Mouse (Mus musculus) forebrain, embryonic 11.5 days (tissue): ENCODE results near the gene Hcar2. TPM values are rescaled to one million over a fixed set of nuclear protein-coding genes. Genes with fewer than 3 reads are reported as not detected.

Experiments used
- ATAC-seq: fragments of 200-750 bp; cut with Nextera tagmentation; replicated peaks from 2 replicates; pipeline ENCODE4 v1.8.0; 2017; ENCODE audit warnings: moderate TSS enrichment; ENCODE audit not compliant: low FRiP score
- DNase-seq: peaks from one replicate; pipeline ENCODE4 v3.0.0-alpha.2; 2017; ENCODE audit warnings: low spot score
- H3K27ac ChIP-seq: fragments of 300-500 bp; sonication (generic); 2 replicates; pipeline ENCODE4 v1.5.1; 2014; ENCODE audit warnings: low read depth, low read length
- H3K27me3 ChIP-seq: fragments of 300-500 bp; sonication (generic); 2 replicates; pipeline ENCODE4 v1.6.1; 2014; ENCODE audit warnings: mild to moderate bottlenecking, low read length, mixed read lengths; ENCODE audit not compliant: control insufficient read depth, insufficient read depth
- H3K36me3 ChIP-seq: fragments of 300-500 bp; sonication (generic); 2 replicates; pipeline ENCODE4 v1.6.1; 2014; ENCODE audit warnings: mild to moderate bottlenecking, low read length, moderate library complexity, mixed read lengths; ENCODE audit not compliant: control insufficient read depth, insufficient read depth
- H3K4me1 ChIP-seq: fragments of 300-500 bp; sonication (generic); replicated peaks from 2 replicates; pipeline ENCODE4 v1.6.1; 2014; ENCODE audit warnings: low read length, mixed read lengths; ENCODE audit not compliant: control insufficient read depth, insufficient read depth
- H3K4me2 ChIP-seq: fragments of 300-500 bp; sonication (generic); 2 replicates; pipeline ENCODE4 v1.6.1; 2014; ENCODE audit warnings: low read depth, mild to moderate bottlenecking, low read length, moderate library complexity, mixed read lengths; ENCODE audit not compliant: severe bottlenecking
- H3K4me3 ChIP-seq: fragments of 300-500 bp; sonication (generic); 2 replicates; pipeline ENCODE4 v1.5.1; 2014; ENCODE audit warnings: low read depth, low read length
- H3K9ac ChIP-seq: fragments of 300-500 bp; sonication (generic); 2 replicates; pipeline ENCODE4 v1.6.1; 2014; ENCODE audit warnings: low read length
- H3K9me3 ChIP-seq: fragments of 300-500 bp; sonication (generic); 2 replicates; pipeline ENCODE4 v1.6.1; 2016; ENCODE audit warnings: low read length, mixed read lengths; ENCODE audit not compliant: control insufficient read depth
- WGBS: fragments of 180-500 bp; shearing (Covaris S2); extraction: QIAGEN DNeasy Blood & Tissue Kit; methylation state at CpG from one replicate; pipeline ENCODE4 v1.1.7; 2014; 5-methylcytosine and 5-hydroxymethylcytosine counted together
- polyA plus RNA-seq: library from polyadenylated mRNA; unstranded; fragments of >200 nt; fragmentation: Nextera tagmentation; extraction: Ambion mirVana; gene quantifications from 2 replicates; pipeline ENCODE4 v1.2.1, GENCODE M21; 2014

The Hcar2 gene
- polyA plus RNA-seq, 1 experiment from 2014 or later: not detected

DNA sequence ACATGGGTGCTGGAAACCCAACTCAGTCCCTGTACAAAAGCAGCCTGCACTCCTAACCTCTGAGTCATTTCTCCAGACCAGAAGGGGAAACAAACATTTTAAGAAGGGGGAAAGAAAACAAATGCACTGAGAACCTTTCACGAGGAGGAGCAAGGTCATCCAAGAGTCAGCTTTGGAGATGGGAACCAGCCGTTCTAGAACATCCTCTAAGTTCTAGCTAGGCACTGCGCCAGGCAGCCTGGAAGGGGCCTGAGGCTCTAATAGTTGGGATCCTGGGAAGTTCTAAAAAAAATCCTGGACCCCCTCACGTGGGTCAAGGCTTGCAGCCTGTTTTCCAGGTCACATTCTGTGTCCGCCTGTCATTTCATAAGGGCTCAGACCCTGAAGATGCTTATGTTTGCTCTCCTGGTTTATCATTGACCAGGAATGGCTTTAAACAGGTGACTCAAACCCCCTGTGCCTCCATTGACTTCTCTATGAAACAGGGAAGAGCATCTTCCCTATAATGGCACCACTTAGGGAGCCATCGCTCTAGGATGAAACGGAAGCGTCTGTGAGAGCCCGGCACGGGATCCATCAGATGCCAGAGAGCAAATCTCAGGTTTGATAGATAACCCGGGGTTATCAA, 11.3 kb downstream of the Hcar2 start:
- no peaks in the 10 kb centered on the region for H3K4me1 ChIP-seq
- no peak overlapping the region for H3K4me2 ChIP-seq
- no peaks in the 10 kb centered on the region for H3K27me3 ChIP-seq
- no peak overlapping the region for H3K9ac ChIP-seq
- ATAC-seq (no peak), DNase-seq (no peak)
- no peaks in the 10 kb centered on the region for H3K36me3 ChIP-seq
- no peak overlapping the region for H3K27ac ChIP-seq
- H3K4me3 ChIP-seq: no peak overlapping the region
- 90% methylated on average over 11 of the region's 11 CpGs for WGBS
- no peaks in the 10 kb centered on the region for H3K9me3 ChIP-seq

DNA sequence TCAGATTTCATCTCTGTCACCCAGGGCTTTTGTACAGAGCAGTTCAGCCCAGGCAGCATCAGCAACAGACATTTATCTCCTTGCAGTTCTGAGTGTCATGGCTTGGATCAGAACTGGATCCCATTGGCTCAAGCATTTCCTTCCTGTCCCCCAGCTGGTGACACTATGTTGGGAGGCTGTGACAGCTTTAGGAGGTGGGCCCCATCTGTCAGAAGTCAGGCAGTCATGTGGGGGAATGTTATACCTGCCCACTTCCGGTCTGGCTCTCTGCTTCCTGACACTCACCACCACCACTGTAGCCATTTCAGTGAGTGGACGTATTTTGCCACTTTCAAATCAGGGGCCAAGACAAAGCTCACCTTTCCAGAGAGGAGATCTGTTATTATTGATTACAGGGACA, 13.9 kb downstream of the Hcar2 start:
- H3K27me3 ChIP-seq: no peaks in the 10 kb centered on the region
- no peak for DNase-seq
- H3K9me3 ChIP-seq: no peaks in the 10 kb centered on the region
- no peaks in the 10 kb centered on the region for H3K36me3 ChIP-seq
- H3K9ac ChIP-seq: no peak overlapping the region
- no peak for ATAC-seq
- H3K4me1 ChIP-seq: no peaks in the 10 kb centered on the region
- H3K4me3 ChIP-seq: no peak overlapping the region
- no peak overlapping the region for H3K4me2 ChIP-seq
- 72% methylated on average over 2 of the region's 2 CpGs for WGBS
- no peak overlapping the region for H3K27ac ChIP-seq

DNA sequence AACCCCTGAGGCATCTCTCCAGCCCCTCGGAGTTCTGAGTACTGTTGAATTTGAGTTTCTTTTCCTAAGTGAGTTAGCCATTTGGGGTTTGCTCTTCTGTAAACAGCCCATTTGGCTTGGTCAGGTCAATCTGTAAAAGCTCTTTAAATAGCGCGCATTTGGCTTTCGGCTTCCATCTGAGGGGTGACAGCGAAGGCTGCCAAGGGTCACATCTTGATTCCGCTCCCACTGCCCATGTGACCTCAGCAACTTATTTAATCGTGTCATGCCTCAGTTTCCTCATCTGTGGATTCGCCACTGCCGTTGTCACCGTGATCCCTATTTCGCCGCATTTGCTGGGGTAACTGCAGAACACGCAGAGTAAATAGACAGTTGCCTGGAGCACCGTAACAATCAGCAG, 21.0 kb downstream of the Hcar2 start:
- Histone ChIP-seq H3K9ac (no peak overlapping the region), H3K36me3 (no peaks in the 10 kb centered on the region), H3K9me3 (no peaks in the 10 kb centered on the region), H3K27me3 (no peaks in the 10 kb centered on the region), H3K4me1 (no peaks in the 10 kb centered on the region), H3K4me3 (no peak overlapping the region), H3K4me2 (no peak overlapping the region), H3K27ac (no peak overlapping the region)
- WGBS: 94% methylated on average over 14 of the region's 14 CpGs
- ATAC-seq (no peak), DNase-seq (no peak)

DNA sequence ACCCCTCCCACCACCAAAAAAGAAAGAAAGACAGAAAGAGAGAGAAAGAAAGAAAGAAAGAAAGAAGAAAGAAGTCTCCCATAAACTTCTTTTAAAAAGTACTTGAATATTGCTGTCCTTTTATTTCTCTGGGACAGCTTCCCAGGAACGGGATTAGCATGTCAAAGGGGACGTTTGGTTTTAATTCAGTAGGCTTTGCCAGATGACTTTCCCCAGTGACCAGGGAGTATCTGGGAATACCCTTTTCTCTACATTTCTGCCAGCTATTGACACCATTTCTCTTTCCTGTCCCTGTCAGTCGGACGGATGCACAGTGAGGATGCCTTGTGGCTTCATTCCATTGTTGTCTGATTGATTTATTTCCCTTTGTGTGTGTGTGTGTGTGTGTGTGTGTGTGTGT, 21.5 kb downstream of the Hcar2 start:
- H3K9me3 ChIP-seq: no peaks in the 10 kb centered on the region
- DNase-seq (no peak), ATAC-seq (no peak)
- no peak overlapping the region for H3K4me3 ChIP-seq
- H3K9ac ChIP-seq: no peak overlapping the region
- H3K4me1 ChIP-seq: no peaks in the 10 kb centered on the region
- 60% methylated on average over 4 of the region's 4 CpGs for WGBS
- H3K27me3 ChIP-seq: no peaks in the 10 kb centered on the region
- H3K27ac ChIP-seq: no peak overlapping the region
- H3K36me3 ChIP-seq: no peaks in the 10 kb centered on the region
- no peak overlapping the region for H3K4me2 ChIP-seq

DNA sequence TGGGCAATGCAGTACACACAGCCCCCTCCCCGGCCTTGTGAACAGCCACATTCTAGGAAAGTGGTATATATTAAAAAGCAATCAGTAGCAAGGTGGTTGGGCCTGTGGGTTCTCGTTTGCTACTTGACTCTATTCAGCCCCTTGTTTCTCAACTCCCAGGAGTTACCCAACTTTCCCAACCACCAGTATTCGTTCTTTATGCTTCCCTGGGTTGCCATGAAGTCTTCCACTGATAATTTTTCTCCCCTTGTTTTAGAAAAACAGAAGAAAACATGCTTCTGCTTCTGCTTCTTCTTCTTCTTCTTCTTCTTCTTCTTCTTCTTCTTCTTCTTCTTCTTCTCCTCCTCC, 22.4 kb downstream of the Hcar2 start:
- Histone ChIP-seq H3K4me2 (no peak overlapping the region), H3K9me3 (no peaks in the 10 kb centered on the region), H3K9ac (no peak overlapping the region), H3K4me1 (no peaks in the 10 kb centered on the region), H3K36me3 (no peaks in the 10 kb centered on the region), H3K27me3 (no peaks in the 10 kb centered on the region), H3K4me3 (no peak overlapping the region), H3K27ac (no peak overlapping the region)
- WGBS: 81% methylated on average over 3 of the region's 3 CpGs
- ATAC-seq (no peak), DNase-seq (no peak)

DNA sequence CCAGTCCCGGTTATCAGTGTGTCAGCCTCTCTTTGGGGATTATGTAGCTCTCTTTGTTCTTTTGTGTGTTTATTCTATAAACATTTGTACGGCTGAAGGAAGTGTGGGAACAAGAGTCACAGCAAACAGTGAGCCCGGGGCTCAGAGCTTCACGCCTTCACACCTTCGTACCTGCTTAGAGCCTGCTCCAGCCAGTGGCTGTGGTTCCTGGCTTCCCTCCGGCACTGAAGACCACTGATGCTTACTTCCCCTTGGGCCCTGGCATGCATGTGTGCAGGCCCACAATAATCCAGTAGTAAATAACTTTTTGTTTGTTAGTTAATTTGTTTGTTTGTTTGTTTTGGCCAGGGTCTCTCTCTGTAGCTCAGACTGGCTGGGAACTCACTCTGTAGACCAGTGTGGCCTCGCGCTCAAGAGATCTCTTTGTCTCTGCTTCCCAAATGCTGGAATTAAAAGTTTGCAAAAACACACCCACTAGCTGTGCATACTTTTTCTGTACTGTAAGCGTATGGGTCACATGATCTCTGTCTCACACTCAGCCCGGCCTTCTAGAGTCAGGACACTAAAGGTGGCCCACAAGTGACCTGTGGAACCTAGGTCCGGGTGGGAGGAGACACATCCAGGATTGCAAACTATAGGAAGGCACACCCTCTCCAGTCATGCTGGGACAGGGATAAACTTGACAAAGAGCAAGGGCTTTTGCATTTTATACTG, 22.9 kb downstream of the Hcar2 start:
- Histone ChIP-seq H3K27ac (no peak overlapping the region), H3K9me3 (no peaks in the 10 kb centered on the region), H3K4me2 (no peak overlapping the region), H3K36me3 (no peaks in the 10 kb centered on the region), H3K9ac (no peak overlapping the region), H3K27me3 (no peaks in the 10 kb centered on the region), H3K4me1 (no peaks in the 10 kb centered on the region), H3K4me3 (no peak overlapping the region)
- ATAC-seq (no peak), DNase-seq (no peak)
- 72% methylated on average over 11 of the region's 11 CpGs for WGBS

DNA sequence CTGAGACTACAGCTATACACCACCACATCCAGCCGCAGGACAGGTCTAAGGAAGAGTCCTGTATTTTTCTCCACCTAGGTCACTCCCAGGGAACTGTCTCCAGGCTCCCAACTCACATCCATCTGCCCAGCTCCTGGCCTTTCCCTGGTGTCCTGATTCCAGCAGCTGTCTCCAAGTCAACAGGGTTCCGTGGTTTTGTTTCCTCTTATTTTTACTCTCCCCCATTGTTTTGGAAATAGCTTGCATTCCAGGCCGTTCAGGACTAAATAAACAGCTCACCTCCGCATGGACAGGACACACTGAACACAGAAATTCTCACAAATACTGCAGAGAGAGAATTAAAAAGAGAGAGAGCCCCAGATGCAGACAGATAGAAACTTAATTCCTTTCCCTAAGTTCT, 27.9 kb downstream of the Hcar2 start:
- H3K27me3 ChIP-seq: no peaks in the 10 kb centered on the region
- H3K9ac ChIP-seq: no peak overlapping the region
- DNase-seq (no peak), ATAC-seq (no peak)
- H3K27ac ChIP-seq: no peak overlapping the region
- H3K9me3 ChIP-seq: no peaks in the 10 kb centered on the region
- H3K4me2 ChIP-seq: no peak overlapping the region
- 51% methylated on average over 4 of the region's 4 CpGs for WGBS
- no peaks in the 10 kb centered on the region for H3K4me1 ChIP-seq
- no peaks in the 10 kb centered on the region for H3K36me3 ChIP-seq
- H3K4me3 ChIP-seq: no peak overlapping the region

DNA sequence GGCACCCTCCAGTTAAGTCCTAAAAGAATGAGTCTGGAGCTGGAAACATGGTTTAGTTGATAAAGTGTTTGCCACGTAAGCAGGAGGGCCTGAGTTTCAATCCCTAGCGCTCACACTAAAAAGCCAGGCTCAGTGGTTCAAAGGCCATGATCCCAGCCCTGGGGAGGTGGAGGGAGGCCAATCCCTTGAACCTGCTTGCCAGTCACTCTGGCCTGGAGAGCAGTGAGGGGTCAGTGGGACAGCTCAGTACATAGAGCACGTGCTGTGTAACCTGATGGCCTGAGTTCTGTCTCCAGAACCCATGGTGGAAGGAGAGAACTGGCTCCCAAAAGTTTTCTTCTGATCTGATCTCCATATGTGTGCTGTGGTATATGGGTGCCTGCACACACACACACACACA, 30.5 kb downstream of the Hcar2 start:
- no peak for ATAC-seq
- Histone ChIP-seq H3K27me3 (no peaks in the 10 kb centered on the region), H3K9ac (no peak overlapping the region), H3K36me3 (no peaks in the 10 kb centered on the region), H3K9me3 (no peaks in the 10 kb centered on the region), H3K4me3 (no peak overlapping the region), H3K4me2 (no peak overlapping the region), H3K4me1 (no peaks in the 10 kb centered on the region), H3K27ac (no peak overlapping the region)
- no peak for DNase-seq
- 75% methylated on average over 3 of the region's 3 CpGs for WGBS

DNA sequence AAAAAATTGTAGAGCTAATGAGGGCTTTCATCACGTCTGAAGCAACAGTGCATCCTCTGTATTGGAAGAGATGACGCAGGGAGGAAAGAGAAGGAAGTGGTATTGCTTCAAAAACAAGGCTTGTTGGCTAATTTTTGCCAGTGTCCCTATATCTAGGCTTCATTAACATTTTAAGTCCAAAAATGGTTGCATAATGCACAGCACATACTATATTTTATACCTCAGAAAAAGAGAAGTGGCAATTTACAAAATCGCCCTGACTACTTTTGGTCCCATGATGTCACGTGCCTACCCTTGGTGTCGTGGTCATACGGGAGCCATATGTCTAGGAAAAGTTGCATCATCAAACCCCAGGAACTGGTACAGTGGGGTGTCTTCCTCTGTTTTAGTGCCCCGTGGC, 33.0 kb downstream of the Hcar2 start:
- no peak overlapping the region for H3K4me2 ChIP-seq
- no peak overlapping the region for H3K4me3 ChIP-seq
- WGBS: 93% methylated on average over 7 of the region's 7 CpGs
- no peaks in the 10 kb centered on the region for H3K9me3 ChIP-seq
- no peaks in the 10 kb centered on the region for H3K27me3 ChIP-seq
- no peak overlapping the region for H3K9ac ChIP-seq
- no peak for ATAC-seq
- no peaks in the 10 kb centered on the region for H3K4me1 ChIP-seq
- no peak for DNase-seq
- no peaks in the 10 kb centered on the region for H3K36me3 ChIP-seq
- H3K27ac ChIP-seq: no peak overlapping the region
